Mouse (Mus musculus): ENCODE results near the gene Mlf2.

DNA sequence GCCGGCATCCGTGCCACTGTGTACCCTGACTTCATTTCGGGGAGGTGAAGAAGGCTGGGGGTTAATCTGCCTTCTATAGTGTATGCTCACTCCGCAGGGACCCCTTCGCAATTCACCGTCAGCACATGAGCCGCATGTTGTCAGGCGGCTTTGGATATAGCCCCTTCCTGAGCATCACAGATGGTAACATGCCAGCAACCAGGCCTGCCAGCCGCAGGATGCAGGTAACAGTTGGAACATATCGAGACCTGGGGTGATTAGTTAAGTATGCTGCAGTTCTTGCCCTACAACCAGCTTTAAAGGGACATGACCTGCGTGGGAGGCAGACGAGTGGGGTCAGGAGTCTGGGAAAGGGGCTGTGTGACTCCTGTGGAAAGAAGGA, 1.1 kb downstream of the Mlf2 start:
- TF ChIP-seq POLR2AphosphoS2 (IDR thresholded peaks at IDR 0.05; ENCODE audit: low read length) (no peak), SIN3A (IDR thresholded peaks at IDR 0.05; ENCODE audit: low read length) (no peak), MAX (IDR thresholded peaks at IDR 0.05; ENCODE audit: low read length) (no peak), ZKSCAN1 (IDR thresholded peaks at IDR 0.05; ENCODE audit: low read depth, low read length) (no peak), TBP (IDR thresholded peaks at IDR 0.05; ENCODE audit: low read depth, low read length) (no peak), EP300 (IDR thresholded peaks at IDR 0.05; ENCODE audit: low read depth in 1 of 2, low read length in 2 of 2) (no peak), RAD21 (IDR thresholded peaks at IDR 0.05; ENCODE audit: low read depth, low read length) (no peak), MEF2A (IDR thresholded peaks at IDR 0.05; ENCODE audit: extremely low read depth, insufficient replicate concordance, low read depth, low read length, poor library complexity, severe bottlenecking) (no peak), CTCF (IDR thresholded peaks at IDR 0.05 in 2 of 3, conservative IDR thresholded peaks at IDR 0.05 in 1 of 3; ENCODE audit: control insufficient read depth in 1 of 3, insufficient read depth in 1 of 3, low read depth in 2 of 3, low read length in 3 of 3, poor library complexity in 1 of 3, severe bottlenecking in 1 of 3) (no peak)
